Mouse (Mus musculus): ENCODE results near the gene Bmp7. TPM values are rescaled to one million over a fixed set of nuclear protein-coding genes. Genes with fewer than 3 reads are reported as not detected.

The Bmp7 gene
- polyA plus RNA-seq, 1 experiment from 2014 or later: 67.2 TPM

DNA sequence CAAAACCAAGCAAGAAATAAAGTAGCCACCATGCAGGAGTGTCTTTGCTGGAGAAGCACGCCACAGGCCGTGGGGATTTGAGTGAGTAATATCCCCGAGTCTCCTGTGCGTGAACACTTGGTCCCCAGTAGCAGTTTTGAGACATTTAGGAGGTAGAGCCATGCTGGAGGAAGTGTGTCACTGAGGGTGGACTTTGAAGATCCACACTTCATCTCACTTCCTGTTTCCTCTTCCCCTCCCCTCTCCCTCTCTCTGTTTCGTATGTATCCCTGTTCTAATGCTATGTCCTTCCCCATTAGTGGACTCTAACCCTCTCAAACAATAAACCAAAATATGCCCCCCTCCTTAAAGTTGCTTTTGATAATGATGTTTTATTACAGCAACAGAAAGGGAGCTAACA, 26.4 kb upstream of the Bmp7 start:
- Histone ChIP-seq H3K27me3 (replicated peaks) (no peaks in the 10 kb centered on the region), H3K9ac (no peak overlapping the region), H3K9me3 (replicated peaks) (no peaks in the 10 kb centered on the region), H3K4me2 (no peak overlapping the region), H3K36me3 (no peaks in the 10 kb centered on the region), H3K27ac (ENCODE audit: poor library complexity, severe bottlenecking) (no peak overlapping the region), H3K4me1 (replicated peaks) (peaks cover 14% of the 10 kb centered on the region), H3K4me3 (no peak overlapping the region)
- 78% methylated on average over 5 of the region's 5 CpGs for WGBS
- ATAC-seq (ENCODE audit: insufficient number of reproducible peaks, low FRiP score): no peak

DNA sequence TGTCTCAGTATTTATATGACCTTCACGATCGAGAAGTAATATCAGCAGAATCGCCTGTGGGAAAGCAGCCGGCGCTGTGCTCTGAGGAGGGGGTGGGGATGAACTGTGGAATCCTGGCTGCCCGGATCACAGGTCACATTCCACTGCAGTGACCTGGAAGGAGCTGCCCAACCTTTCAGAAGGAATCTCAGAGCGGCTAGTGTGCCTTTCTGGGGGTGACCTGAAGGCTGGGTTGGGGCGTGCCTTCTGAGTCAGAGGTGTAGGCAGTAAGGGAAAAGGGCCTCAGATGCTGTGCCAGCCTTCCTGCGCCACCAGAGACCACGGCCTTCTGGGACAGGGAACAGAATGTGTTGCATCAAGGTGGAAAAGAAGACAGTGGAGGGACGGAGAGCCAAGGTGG, 25.1 kb upstream of the Bmp7 start:
- Histone ChIP-seq H3K9ac (no peak overlapping the region), H3K27ac (ENCODE audit: poor library complexity, severe bottlenecking) (no peak overlapping the region), H3K4me2 (no peak overlapping the region), H3K9me3 (replicated peaks) (peaks cover 7% of the 10 kb centered on the region; the same call in 1 of the 2 replicates), H3K4me3 (no peak overlapping the region), H3K36me3 (no peaks in the 10 kb centered on the region), H3K4me1 (replicated peaks) (peaks cover 14% of the 10 kb centered on the region), H3K27me3 (replicated peaks) (no peaks in the 10 kb centered on the region)
- 39% methylated on average over 11 of the region's 11 CpGs for WGBS
- no peak for ATAC-seq (ENCODE audit: insufficient number of reproducible peaks, low FRiP score)

DNA sequence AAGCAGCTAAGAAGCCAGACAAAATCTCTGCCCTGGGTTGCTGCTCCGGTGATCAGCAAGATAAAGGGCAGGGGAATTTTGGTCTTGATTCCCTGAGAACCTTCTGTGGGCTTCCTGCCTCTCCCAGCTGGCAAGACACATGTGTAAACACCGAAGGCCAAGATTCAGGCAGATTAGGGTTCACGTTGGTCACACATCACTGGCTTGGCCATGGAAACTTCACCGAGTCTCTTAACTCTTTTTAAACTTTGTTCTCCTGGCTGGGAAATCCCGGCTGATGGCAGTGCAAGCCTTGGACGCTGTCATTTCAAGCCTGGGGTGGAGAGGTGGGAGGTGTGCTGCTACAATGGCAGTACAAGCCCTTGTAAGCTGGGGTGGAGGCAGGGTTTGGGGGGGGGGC, 21.1 kb upstream of the Bmp7 start:
- Histone ChIP-seq H3K4me3 (no peak overlapping the region), H3K9me3 (replicated peaks) (peaks cover 15% of the 10 kb centered on the region), H3K4me1 (replicated peaks) (peaks cover 29% of the 10 kb centered on the region), H3K27me3 (replicated peaks) (no peaks in the 10 kb centered on the region), H3K27ac (ENCODE audit: poor library complexity, severe bottlenecking) (no peak overlapping the region), H3K4me2 (no peak overlapping the region), H3K9ac (no peak overlapping the region), H3K36me3 (no peaks in the 10 kb centered on the region)
- ATAC-seq (ENCODE audit: insufficient number of reproducible peaks, low FRiP score): no peak
- 53% methylated on average over 6 of the region's 6 CpGs for WGBS

DNA sequence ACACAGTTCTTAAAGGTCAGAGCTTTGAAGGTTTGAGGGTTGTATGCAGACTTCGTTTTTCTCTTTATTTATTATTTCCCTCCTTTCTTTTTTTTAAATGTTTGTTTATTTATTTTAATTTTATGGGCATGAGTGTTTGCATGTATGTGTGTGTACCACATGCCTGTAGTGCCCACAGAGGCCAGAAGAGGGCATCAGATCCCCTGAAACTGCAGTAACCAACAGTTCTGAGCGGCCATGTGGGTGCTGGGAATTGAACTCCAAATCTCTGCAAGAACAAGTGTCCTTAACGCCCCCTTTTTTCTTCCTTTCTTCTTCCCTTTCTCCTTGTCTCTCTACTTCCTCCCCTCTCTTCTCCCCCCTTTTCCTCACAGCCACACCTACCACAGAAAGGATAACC, 20.2 kb upstream of the Bmp7 start:
- Histone ChIP-seq H3K27me3 (replicated peaks) (no peaks in the 10 kb centered on the region), H3K27ac (ENCODE audit: poor library complexity, severe bottlenecking) (no peak overlapping the region), H3K9ac (no peak overlapping the region), H3K4me3 (no peak overlapping the region), H3K9me3 (replicated peaks) (peaks cover 15% of the 10 kb centered on the region), H3K36me3 (no peaks in the 10 kb centered on the region), H3K4me2 (no peak overlapping the region), H3K4me1 (replicated peaks) (peaks cover 26% of the 10 kb centered on the region)
- 78% methylated on average over 3 of the region's 3 CpGs for whole genome bisulfite sequencing
- no peak for ATAC-seq (ENCODE audit: insufficient number of reproducible peaks, low FRiP score)

DNA sequence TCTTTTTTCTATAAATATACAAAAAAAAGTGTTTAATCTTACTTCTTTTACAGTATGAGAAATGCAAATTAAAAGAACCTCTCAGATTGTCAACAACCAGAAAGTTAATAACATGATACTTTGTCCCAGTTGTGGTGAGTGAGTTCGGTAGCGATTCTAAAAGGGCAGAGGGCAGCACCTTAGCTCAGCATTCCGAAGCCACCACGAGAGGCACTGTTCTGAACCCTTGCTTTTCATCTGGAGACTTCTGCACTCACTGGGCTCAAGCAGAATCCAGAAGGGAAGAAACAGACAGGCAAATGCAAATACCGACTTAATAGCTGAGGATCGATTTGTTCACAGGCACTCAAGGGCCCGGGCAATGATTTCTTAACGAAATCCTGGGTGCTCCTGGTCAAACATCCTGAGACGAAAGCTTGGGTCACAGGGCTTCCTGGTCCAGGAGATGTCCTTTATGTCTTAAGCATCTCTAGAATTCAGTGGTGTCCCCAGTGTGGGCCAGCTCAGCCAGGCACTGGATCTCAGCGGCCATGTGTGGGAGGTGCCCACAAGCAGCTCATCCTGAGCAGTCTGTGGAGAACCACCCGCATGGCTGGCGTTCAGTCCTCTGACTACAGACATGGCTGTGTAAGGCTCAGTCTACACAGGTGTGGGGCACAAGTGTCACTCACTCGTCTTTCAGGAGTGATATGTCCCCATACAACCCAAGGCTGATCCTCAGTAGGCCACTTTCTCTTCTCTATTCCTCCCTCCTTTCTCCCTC, 19.1 kb upstream of the Bmp7 start:
- peaks cover 18% of the 10 kb centered on the region for H3K4me1 ChIP-seq (replicated peaks)
- no peaks in the 10 kb centered on the region for H3K36me3 ChIP-seq
- ATAC-seq (ENCODE audit: insufficient number of reproducible peaks, low FRiP score): no peak
- peaks cover 15% of the 10 kb centered on the region for H3K9me3 ChIP-seq (replicated peaks)
- no peak overlapping the region for H3K4me3 ChIP-seq
- 49% methylated on average over 13 of the region's 13 CpGs for WGBS
- no peak overlapping the region for H3K9ac ChIP-seq
- no peak overlapping the region for H3K27ac ChIP-seq (ENCODE audit: poor library complexity, severe bottlenecking)
- no peak overlapping the region for H3K4me2 ChIP-seq
- no peaks in the 10 kb centered on the region for H3K27me3 ChIP-seq (replicated peaks)

DNA sequence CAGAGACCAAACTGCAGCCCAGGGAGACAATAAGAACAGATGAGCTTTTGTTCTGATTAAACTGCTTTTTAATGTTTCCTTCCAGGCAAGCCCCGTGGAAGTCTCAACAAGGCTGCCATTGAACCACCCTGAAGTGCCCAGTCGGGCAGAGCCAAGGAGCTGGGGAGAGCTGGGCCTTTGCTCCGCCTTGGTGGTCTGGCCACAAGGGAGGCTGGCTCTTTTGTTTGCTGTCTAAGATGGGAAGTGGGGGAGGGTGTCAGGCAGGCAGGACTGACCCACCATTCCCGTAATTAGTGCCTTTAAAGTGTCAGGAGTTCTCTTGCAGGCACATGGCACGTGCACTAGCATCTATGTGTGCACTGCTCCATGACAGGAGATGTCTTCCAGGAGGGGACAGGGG, 18.5 kb upstream of the Bmp7 start:
- Histone ChIP-seq H3K9me3 (replicated peaks) (peaks cover 15% of the 10 kb centered on the region), H3K4me2 (no peak overlapping the region), H3K27me3 (replicated peaks) (no peaks in the 10 kb centered on the region), H3K36me3 (no peaks in the 10 kb centered on the region), H3K4me1 (replicated peaks) (peaks cover 14% of the 10 kb centered on the region), H3K27ac (ENCODE audit: poor library complexity, severe bottlenecking) (no peak overlapping the region), H3K9ac (no peak overlapping the region), H3K4me3 (no peak overlapping the region)
- ATAC-seq (ENCODE audit: insufficient number of reproducible peaks, low FRiP score): no peak
- 22% methylated on average over 5 of the region's 5 CpGs for WGBS

DNA sequence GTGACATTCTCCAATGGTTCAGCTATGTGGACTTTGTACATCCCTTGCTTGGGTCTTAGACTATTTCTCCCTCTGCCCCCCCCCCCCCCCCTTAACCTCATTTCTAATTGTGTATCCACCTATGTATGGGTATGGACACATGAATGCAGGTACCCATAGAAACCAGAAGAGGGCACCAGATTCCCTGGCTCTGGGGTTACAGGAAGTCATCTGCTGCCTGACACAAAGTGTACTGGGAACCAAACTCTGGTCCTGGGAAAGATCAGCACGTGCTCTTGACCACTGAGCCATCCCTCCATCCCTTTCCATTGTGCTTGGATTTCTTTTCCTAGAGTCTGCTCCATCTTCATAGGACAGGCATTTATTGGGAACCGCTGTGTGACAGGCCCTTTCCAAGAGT, 11.9 kb upstream of the Bmp7 start:
- H3K4me3 ChIP-seq: no peak overlapping the region
- H3K4me1 ChIP-seq (replicated peaks): peaks cover 29% of the 10 kb centered on the region
- H3K36me3 ChIP-seq: no peaks in the 10 kb centered on the region
- WGBS: 79% methylated on average over 2 of the region's 2 CpGs
- H3K27ac ChIP-seq (ENCODE audit: poor library complexity, severe bottlenecking): no peak overlapping the region
- no peaks in the 10 kb centered on the region for H3K27me3 ChIP-seq (replicated peaks)
- H3K9ac ChIP-seq: no peak overlapping the region
- peaks cover 1% of the 10 kb centered on the region; the same call in 1 of the 2 replicates for H3K9me3 ChIP-seq (replicated peaks)
- H3K4me2 ChIP-seq: no peak overlapping the region
- no peak for ATAC-seq (ENCODE audit: insufficient number of reproducible peaks, low FRiP score)

DNA sequence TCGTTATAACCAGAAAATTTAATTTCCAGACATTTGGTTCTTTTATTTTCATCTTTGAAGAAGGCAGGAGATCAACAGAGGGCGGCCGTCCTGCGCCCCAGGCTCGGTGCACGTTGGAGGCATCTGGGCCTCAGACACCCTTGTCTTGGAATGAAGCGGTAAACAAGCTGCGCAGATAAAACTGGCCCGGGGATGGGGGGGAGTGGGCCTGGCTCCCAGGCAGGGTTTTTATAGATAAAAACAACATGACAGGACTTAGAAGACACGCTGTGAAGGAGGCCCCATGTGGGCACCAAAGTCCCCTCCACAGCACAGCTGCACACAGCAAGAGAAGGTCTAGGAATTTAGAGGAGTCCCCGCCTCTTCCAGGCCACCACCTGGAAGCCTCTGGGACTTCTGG, 10.6 kb upstream of the Bmp7 start:
- ATAC-seq (ENCODE audit: insufficient number of reproducible peaks, low FRiP score): no peak
- H3K4me3 ChIP-seq: no peak overlapping the region

DNA sequence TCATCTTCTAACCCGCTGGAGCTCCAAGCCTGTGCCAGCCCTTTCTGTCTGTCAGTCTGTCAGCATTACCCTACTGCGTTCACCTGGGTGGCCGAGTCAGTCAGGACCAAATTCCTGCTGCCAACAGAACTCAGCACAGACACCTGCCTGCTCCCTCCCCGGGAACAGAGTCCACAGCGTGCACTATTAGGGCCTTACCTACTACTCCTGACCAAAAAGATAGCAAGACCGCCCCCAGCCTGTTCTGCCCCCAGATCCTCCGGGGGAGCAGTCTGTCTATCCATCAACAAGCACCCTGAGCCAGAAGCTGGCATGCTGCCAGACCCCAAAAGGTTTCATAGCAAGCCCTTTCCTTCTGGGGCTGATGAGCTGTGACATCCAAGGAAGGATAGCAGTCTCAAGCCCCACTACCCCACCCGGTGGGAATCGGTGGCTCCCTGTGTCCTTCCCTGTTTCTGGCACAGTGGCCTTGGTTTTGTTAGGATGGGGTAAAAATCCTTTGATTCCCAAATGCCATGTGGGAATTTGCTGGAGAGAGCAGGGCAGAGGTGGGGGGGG, 10.1 kb upstream of the Bmp7 start:
- 40% methylated on average over 9 of the region's 9 CpGs for WGBS
- Histone ChIP-seq H3K4me2 (0 out of 2 replicates have a peak overlapping the region, but pooled peaks have one; percentile 1), H3K9me3 (replicated peaks) (no peaks in the 10 kb centered on the region), H3K9ac (no peak overlapping the region), H3K36me3 (no peaks in the 10 kb centered on the region), H3K4me3 (no peak overlapping the region), H3K27me3 (replicated peaks) (peaks cover 6% of the 10 kb centered on the region; the same call in 1 of the 2 replicates), H3K27ac (ENCODE audit: poor library complexity, severe bottlenecking) (peak overlapping the region; percentile 15; the same call in 1 of the 2 replicates), H3K4me1 (replicated peaks) (peaks cover 29% of the 10 kb centered on the region)
- ATAC-seq (ENCODE audit: insufficient number of reproducible peaks, low FRiP score): no peak

More for the DNA sequence above, 10.6 kb upstream of the Bmp7 start:
- H3K36me3 ChIP-seq: no peaks in the 10 kb centered on the region
- H3K4me2 ChIP-seq: 0 out of 2 replicates have a peak overlapping the region, but pooled peaks have one; percentile 1
- H3K9me3 ChIP-seq (replicated peaks): no peaks in the 10 kb centered on the region
- 0 out of 2 replicates have a peak, but pooled peaks cover 4% of the 10 kb centered on the region for H3K27me3 ChIP-seq (replicated peaks)
- peaks cover 29% of the 10 kb centered on the region for H3K4me1 ChIP-seq (replicated peaks)
- H3K27ac ChIP-seq (ENCODE audit: poor library complexity, severe bottlenecking): peak overlapping the region; percentile 11; the same call in 1 of the 2 replicates
- no peak overlapping the region for H3K9ac ChIP-seq
- 16% methylated on average over 11 of the region's 11 CpGs for WGBS

DNA sequence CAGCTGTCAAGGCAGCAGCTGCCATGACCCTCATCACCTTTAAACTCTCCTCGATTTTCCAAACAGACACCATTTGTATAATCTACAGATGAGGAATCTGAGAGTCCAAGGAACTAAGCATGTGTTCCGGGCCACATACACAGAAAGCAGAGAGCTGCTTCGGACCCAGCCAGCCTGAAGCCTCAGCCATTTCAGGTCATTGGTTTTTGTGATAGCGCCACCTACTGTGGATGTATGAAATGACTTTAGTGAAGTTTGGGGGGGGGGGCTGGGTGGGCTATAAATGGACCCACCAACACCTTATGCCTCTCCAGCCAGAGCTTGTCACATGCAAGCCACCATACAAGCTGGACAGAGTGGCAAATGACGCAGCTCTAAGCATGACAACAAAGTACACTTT, 8.9 kb upstream of the Bmp7 start:
- Histone ChIP-seq H3K4me2 (no peak overlapping the region), H3K36me3 (no peaks in the 10 kb centered on the region), H3K27ac (ENCODE audit: poor library complexity, severe bottlenecking) (no peak overlapping the region), H3K4me3 (no peak overlapping the region), H3K4me1 (replicated peaks) (peaks cover 29% of the 10 kb centered on the region), H3K27me3 (replicated peaks) (peaks cover 10% of the 10 kb centered on the region; the same call in 1 of the 2 replicates), H3K9ac (no peak overlapping the region), H3K9me3 (replicated peaks) (no peaks in the 10 kb centered on the region)
- 23% methylated on average over 5 of the region's 5 CpGs for WGBS
- no peak for ATAC-seq (ENCODE audit: insufficient number of reproducible peaks, low FRiP score)

DNA sequence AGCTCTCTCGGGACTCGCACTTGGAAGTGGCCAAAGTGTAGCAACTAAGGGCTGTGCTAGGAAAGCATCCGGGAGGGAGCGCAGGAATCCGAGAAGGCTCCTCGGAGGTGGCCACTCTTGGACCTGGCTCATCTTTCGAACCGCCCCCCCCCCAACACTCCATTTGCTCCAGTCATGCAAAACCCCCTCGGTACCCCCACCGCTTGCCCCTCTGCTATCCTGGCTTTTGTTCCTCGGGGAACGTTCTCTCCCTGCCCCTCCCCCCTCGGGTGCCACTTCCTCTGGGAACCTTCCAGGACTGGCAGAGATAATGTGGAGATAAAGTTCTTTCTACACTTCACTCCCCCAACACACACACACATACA, 660 bp upstream of the Bmp7 start:
- no peaks in the 10 kb centered on the region for H3K9me3 ChIP-seq (replicated peaks)
- WGBS: 0% methylated on average over 13 of the region's 13 CpGs
- peak; percentile 8; the same call in 1 of the 2 replicates for ATAC-seq (ENCODE audit: insufficient number of reproducible peaks, low FRiP score)
- H3K36me3 ChIP-seq: no peaks in the 10 kb centered on the region
- peaks cover 60% of the 10 kb centered on the region for H3K27me3 ChIP-seq (replicated peaks)
- peak overlapping the region; percentile 91; the same call in 1 of the 2 replicates for H3K27ac ChIP-seq (ENCODE audit: poor library complexity, severe bottlenecking)
- H3K4me2 ChIP-seq: peak overlapping the region; percentile 74
- H3K9ac ChIP-seq: peak overlapping the region; percentile 86
- H3K4me3 ChIP-seq: peak overlapping the region; percentile 61
- H3K4me1 ChIP-seq (replicated peaks): peaks cover 33% of the 10 kb centered on the region
